Mouse (Mus musculus) right cerebral cortex, postnatal 14 days (tissue): Measurements from ENCODE around the gene Acads.
A peak's percentile ranks its signal among the peaks of the same experiment; 100 is the strongest.
"Not testable (repeated sequence)": the region's sequence is repeated elsewhere in the genome, so short reads cannot be mapped to it uniquely, and the experiment has no call there.

Source experiments
- DNase-seq: peaks from one replicate; pipeline ENCODE4 v3.0.0; 2022

The Acads gene

DNA sequence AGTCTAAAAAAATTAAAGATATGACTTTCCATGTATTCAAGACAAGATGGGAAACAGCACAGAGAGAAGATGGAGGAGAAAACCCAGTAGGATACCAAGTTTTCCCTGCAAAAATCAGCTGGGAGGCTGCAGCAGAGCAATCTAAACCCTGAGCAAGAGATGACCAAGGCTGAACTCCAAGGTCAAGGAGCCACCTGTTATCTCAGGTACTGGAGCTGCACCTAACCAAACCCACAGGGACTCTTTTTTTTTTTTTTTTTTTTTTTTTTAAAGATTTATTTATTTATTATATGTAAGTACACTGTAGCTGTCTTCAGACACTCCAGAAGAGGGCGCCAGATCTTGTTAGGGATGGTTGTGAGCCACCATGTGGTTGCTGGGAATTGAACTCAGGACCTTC, 29.7 kb upstream of the Acads start:
- not testable (repeated sequence) for DNase-seq

- no peak for DNase-seq
Observed at GRCm38 (mm10) chr5:115148378-115148777, 29.2 kb upstream of the Acads start.

DNA sequence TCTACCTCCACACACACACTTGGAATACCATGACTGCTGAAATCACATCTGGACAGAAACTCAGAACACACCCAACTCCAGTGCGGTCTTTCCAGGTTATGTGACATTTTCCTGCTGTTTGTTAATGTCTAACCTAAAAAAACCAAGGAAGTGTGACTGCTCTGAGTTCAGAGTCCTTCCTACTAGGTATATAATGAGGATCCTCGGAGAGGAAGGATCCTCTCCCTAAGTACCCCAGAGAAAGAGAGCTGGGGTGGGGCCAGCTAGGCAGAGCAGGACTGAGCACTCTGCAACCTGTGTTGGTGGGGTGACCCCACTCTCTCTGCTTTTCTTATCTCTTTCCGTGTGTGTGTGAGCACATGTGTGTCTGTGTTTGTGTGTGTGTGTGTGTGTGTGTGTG, 28.2 kb upstream of the Acads start:
- DNase-seq: no peak

DNA sequence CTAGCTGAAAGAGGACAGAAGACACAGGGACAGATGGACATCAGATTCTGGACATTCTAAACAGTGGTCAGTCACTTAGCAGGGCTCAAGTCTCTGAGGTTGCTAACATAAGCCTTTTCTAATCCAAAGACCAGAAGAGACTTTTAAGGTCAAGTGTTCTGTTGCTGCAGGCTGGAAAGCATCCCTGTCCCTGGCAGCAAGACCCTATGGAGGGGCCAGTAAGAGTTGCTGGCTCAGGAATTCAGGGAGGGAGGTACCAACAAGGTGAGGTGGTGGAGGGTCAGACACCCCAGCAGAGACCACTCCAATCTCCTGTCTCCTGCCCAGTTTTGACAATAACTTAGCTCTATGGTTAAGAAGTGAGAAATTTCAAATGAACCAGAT, 27.6 kb upstream of the Acads start:
- DNase-seq: no peak

- DNase-seq: no peak
Observed at GRCm38 (mm10) chr5:115145976-115146746, 27.0 kb upstream of the Acads start.

DNA sequence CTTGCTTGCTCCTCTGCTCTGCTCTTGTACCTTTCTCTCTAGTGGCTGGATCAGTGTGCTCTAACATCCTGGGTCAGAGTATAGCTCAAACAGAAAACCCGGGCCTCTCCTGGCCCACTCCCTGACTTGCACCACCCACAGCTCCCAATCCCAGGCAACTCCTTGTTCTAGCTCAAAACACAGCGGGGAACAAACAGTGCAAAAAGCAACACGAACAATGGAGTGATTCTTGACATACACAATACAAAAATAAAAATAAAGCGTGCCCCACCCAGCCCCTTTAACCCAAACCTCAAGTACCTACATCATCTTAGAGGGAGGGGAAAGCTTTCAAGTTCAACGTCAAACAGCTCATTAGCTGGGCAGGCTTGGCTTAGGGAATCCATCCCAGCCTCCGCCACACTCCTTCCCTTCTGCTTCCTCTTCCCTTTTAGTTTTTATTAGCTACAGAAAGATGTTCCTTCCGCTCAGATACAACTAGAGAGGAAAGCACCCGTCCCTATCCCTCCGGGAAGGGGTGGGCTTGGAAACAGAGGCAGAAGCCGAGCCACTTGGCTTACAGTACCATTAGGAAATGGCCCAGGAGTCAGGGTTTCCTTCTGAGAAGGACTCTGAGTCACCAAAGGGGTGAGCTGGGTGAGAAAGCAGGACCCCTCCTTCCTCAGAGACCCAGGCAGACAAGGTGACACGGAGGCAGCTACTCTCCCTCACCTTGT, 26.3 kb upstream of the Acads start:
- no peak for DNase-seq

DNA sequence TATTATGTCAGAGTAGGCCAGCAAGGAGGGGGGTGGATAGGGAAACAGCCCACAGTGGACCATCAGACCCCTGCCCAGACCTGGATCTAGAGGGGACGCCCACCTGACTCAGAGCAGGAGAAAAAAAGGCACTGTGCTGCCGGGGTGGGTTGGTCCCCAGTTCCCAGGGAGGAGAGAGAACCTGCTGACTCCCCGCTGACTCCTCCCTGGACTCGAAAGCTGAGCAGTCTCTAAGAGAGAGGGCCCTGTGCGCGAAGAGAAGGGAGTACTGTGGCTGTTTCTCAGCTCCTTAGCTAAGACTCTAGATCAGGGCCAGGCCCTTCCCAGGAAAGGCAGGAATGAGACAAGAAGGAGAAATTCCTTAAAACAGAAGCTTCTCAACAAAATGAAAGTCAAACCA, 25.3 kb upstream of the Acads start:
- no peak for DNase-seq

DNA sequence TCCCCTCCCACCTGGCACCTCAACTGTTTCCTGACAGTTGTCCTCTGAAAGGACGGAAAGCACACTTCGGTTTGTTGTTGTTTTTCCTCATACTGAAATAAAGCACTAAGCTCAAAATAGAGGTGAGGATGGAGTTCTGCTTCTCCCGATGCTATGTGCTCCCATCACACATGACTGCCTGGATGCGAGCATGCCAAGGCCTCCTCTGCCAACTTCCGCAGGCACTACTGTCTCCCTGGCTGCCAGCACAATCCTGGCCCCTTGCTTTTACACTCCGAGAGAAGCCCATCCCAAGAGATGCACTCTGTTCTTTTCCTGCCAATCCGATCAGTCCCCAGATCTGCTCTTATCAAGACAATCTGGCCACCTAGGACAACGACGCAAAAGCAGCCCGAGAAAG, 24.4 kb upstream of the Acads start:
- DNase-seq: no peak

DNA sequence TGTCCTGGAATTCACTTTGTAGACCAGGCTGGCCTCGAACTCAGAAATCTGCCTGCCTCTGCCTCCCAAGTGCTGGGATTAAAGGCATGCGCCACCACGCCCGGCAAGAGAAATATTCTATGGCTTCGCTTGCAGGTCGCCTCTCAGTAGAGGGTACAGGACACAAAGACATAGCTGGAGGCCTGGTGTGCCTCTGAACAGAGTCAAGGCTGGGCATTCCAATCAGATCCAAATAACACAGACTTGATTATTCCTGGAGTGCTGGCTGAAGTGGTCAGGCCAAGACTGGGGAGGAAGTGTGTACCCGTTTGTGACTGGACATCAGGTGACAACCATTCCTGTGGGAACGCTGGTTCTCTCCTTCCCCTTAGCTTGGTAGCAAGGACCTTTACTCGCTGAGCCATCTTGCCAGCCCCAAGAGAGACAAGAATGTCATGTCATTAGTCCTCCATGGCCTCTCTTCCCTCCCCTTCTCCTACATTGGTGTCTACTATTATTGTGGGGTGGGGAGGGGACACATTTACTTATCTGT, 23.1 kb upstream of the Acads start:
- no peak for DNase-seq

GRCm38 (mm10) chr5:115140726-115141125, 21.6 kb upstream of the Acads start:
- DNase-seq: no peak

DNA sequence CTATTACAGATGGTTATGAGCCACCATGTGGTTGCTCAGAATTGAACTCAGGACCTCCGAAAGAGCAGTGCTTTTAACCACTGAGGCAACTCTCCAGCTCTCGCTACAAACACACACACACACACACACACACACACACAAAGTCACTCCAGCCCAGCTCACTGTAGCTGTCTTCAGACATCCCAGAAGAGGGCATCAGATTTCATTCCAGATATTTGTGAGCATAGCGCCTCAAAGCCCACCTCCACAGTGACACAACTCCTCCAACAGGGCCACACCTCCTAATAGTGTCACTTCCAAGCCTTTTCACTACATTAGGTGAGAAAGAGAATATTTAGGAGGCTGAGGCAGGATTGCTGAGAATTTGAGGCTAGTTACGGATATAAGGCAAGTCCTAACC, 20.0 kb upstream of the Acads start:
- no peak for DNase-seq

- DNase-seq: peak; percentile 84
Observed at GRCm38 (mm10) chr5:115134234-115135165, 15.4 kb upstream of the Acads start, which contains the start of gene Unc119b. Unc119b (minus strand) TSS chr5:115134975.

DNA sequence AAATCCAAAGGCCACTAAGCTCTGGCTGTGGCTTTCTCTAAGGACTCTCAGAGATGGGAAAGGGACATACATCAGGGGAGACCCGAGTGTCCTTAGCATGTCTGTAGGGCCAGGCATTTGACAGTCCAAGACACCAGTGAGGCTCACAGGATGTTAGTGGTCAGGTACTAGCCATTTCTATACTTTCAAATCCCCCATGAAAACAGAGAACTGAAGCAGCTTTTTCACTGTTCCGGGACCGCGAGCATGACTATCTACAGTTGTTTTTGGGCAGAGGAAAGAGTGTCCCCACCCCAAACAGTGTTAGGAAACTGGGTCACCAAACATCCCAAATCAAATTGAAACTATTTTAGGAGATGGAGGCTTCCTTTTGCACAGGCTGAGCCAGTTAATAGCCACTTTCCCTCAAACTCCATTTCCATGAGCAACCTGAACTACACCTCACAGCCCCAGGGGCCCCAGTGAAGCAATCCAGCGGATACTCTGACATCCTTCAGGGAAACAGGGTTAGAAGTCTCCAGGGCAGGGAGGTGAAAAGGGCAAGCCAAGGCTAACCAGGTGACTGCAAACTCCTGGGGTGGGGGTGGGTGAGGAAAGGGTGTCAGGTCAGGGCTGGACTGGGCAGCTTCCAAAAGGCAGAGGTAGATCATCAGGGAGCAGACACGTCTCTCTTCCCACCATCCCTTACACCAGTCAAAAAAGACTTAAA, 14.4 kb upstream of the Acads start:
- DNase-seq: no peak

GRCm38 (mm10) chr5:115132465-115132864, 13.3 kb upstream of the Acads start:
- no peak for DNase-seq

DNA sequence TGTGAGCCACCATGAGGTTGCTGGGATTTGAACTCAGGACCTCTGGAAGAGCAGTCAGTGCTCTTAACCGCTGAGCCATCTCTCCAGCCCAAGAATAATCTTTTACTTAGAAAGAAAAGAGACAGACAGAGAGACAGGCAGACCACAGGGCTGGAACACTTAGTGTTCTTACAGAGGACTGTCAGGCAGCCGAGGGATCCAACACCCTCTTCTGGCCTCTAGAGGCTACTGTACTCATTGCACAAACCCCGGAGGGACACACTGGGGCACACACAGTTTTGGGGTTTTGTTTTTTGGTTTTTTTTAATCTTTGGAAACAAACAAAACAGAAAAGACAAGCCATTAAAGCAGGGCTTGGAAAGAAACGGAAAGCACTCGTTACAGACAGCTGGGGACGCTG, 10.2 kb upstream of the Acads start:
- DNase-seq: no peak

GRCm38 (mm10) chr5:115127421-115128179, 8.5 kb upstream of the Acads start:
- DNase-seq: no peak

DNA sequence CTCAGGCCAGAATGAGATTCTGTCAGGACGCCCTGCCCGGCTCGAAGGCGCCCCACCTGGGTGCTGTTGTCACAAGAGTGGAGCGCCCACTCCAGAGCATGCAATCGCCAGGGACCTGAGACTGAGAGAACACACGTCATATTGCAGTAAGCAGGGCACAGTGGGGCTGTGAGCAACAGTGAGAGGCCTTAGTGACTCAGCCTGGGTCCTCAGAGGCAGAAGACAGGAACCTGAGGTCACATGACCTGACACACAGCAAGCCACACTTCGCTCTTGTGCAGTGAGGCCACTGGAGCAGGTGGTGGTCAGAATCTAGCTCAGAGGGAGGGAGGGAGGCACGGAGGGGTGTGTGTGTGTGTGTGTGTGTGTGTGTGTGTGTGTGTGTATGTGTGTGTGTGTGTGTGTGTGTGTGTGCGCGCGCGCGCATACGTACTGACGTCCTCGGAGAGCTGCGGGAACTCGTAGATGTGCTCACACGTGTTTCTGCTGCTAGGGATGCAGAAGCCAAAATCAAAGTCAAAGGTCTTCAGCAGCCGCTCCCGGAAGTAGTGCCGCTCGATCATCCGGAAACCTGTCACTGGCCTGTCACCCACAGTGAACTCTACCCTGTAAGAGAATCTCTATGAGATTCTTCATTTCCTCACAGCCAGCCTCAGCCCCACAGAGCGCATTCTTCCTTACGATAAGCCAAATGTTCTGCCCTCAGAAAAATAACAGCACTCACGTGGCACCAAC, 7.6 kb upstream of the Acads start:
- no peak for DNase-seq

DNA sequence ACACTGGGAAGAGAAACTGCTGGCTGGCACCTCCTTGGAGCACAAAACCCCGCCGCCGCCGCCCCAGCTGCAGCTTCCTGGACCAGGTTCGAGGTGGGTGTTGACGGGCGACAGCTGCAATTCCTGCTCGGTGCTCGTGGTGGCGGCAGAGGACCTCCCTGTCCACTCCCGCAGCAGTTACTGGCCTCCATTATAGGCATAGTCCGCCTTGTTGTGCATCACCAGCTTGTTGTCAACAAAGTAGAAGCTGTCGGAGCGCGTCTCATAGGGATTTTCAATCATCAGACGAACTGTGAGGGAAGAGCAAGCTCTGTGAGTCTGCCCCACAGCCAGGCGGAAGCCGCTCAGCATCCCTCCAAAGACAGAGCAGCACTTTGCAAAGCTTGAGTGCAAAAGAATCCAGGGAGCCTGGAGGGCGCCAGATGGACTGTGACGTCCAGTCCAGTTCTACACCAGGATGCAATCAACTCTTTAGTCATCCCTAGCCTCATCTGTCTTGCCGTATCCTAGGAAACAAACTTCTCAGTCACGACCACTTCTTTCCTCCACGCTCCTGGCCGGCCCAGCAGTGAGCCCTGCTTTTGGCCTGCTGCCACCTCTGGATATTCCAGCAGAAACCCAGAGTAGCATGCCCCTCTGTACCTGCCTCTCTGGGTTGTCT, 6.2 kb upstream of the Acads start:
- peak; percentile 84 for DNase-seq

DNA sequence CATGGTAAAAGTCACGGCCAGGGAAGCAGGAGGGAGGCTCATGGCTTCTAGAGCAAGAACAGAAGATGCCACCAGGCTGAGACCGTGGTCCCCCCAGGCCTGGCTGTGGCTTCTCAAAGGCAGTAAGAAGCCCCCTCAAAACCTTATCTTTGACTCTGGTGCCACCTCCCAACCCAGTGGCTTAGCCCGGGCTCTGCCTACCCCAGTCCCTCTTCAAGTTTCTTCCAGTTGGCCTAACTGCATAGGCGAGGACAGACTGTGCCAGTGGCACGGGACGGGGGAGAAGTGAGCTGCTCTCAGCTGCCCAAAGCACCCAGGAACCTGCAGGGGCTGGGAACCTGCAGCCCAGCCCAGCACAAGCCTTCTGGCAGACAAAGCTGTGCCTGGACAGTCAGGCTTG, 5.5 kb upstream of the Acads start:
- DNase-seq: no peak

GRCm38 (mm10) chr5:115120978-115121377, 1.8 kb upstream of the Acads start:
- no peak for DNase-seq
